10 mouse cellular contexts compared by ENCODE assay signal in the genomic region with DNA sequence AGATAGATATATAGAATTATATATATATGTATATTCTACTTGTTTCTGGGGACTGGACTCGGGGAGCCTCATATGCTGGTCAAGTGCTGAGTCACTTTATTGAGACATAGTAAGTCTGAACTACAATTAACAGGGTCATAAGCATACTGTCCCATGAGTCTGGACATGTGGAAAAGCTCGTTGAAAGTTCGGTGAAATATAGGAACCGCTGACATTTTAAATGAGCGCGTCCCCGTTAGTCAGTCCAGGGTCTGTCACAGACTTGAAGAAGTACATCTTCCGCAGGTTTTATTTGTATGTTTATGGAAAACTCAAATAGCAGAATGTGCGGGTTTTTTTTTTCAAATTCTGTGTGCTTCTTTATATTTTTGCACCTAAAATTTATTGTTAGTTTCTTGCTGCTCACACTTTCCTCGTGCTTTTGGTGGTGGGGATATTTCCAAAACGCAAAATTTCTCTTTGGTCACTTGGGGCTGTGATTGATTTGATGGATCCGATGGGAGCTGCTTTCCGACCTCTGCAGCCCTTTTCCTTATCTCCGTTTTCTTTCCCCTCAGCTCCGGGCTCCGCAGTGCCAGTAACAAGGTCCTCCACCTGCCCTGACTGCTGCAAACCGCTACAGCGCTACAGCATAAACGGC. TPM values are rescaled to one million over a fixed set of nuclear protein-coding genes. Genes with fewer than 3 reads are reported as not detected.
DNase-seq lines count a peak whose midpoint lies in the region; ATAC-seq and TF ChIP-seq lines count a peak whose summit lies in the region.
"Had no signal": no experiment of that assay in that cellular context is flagged by ENCODE, and none has a peak within 500 bp of the region (broad histone marks: within the 10 kb centered on the region; RNA-seq: fewer than 3 reads in every experiment).

No protein-coding gene starts in this region.

- TF ChIP-seq CTCF in stomach, postnatal 0 days (IDR thresholded peaks at IDR 0.05; ENCODE audit: low read depth) = no peak

- no peak overlapping the region for H3K4me2 ChIP-seq in neural tube, embryonic 11.5 days (ENCODE audit: low read depth)
- H3K4me2 ChIP-seq in limb, embryonic 13.5 days (replicated peaks) = peak overlapping the region; percentile 52
- peak overlapping the region; percentile 46; the same call in 1 of the 2 replicates for H3K4me2 ChIP-seq in stomach, postnatal 0 days (replicated peaks; ENCODE audit: low read depth)

- no peaks in the 10 kb centered on the region for H3K9me3 ChIP-seq in neural tube, embryonic 11.5 days (ENCODE audit: control insufficient read depth, low read length)
- H3K9me3 ChIP-seq in limb, embryonic 13.5 days = no peaks in the 10 kb centered on the region
- H3K9me3 ChIP-seq in stomach, postnatal 0 days (ENCODE audit: control insufficient read depth, low read length) = no peaks in the 10 kb centered on the region

- no peaks in the 10 kb centered on the region for H3K4me1 ChIP-seq in neural tube, embryonic 11.5 days (ENCODE audit: control insufficient read depth, insufficient read depth, low read length)
- H3K4me1 ChIP-seq in limb, embryonic 13.5 days = peaks cover 16% of the 10 kb centered on the region
- no peaks in the 10 kb centered on the region for H3K4me1 ChIP-seq in stomach, postnatal 0 days (replicated peaks; ENCODE audit: control insufficient read depth, insufficient read depth)

- WGBS in neural tube, embryonic 11.5 days = 4% methylated on average over 19 of the region's 19 CpGs
- 4% methylated on average over 19 of the region's 19 CpGs for WGBS in limb, embryonic 13.5 days
- WGBS in stomach, postnatal 0 days = 5% methylated on average over 19 of the region's 19 CpGs

- no peak for TF ChIP-seq EP300 in stomach, postnatal 0 days (optimal IDR thresholded peaks at IDR 0.05)

- H3K27me3 ChIP-seq in neural tube, embryonic 11.5 days (ENCODE audit: control insufficient read depth, insufficient read depth, low read length) = peaks cover 90% of the 10 kb centered on the region
- peaks cover 91% of the 10 kb centered on the region for H3K27me3 ChIP-seq in limb, embryonic 13.5 days
- peaks cover 44% of the 10 kb centered on the region for H3K27me3 ChIP-seq in stomach, postnatal 0 days (ENCODE audit: control insufficient read depth, insufficient read depth, low read length)

- H3K36me3 ChIP-seq in neural tube, embryonic 11.5 days (ENCODE audit: control insufficient read depth, insufficient read depth, low read length) = no peaks in the 10 kb centered on the region
- H3K36me3 ChIP-seq in limb, embryonic 13.5 days = no peaks in the 10 kb centered on the region
- no peaks in the 10 kb centered on the region for H3K36me3 ChIP-seq in stomach, postnatal 0 days (ENCODE audit: control insufficient read depth, insufficient read depth, low read length)

- H3K9ac ChIP-seq in neural tube, embryonic 11.5 days (ENCODE audit: low read length) = no peak overlapping the region
- H3K9ac ChIP-seq in limb, embryonic 13.5 days = no peak overlapping the region
- no peak overlapping the region for H3K9ac ChIP-seq in stomach, postnatal 0 days (ENCODE audit: low read length)

- peak; percentile 26 for DNase-seq in CD4-positive, CD25-positive, alpha-beta regulatory T cell, adult 2 months (ENCODE audit: low read depth, low spot score)
- no peak for DNase-seq in neural tube, embryonic 11.5 days (ENCODE audit: low spot score)
- DNase-seq in neural tube, embryonic 10.5 days (ENCODE audit: extremely low spot score, low spot score) = no peak
- no peak for DNase-seq in stomach, postnatal 0 days (ENCODE audit: low spot score)
- DNase-seq in frontal cortex, postnatal 14 days (ENCODE audit: low spot score in 2 of 2) = no peak
- no peak for DNase-seq in spleen, adult 12 weeks (ENCODE audit: low spot score)

- no peak for ATAC-seq in CD4-positive, CD25-positive, alpha-beta regulatory T cell, adult 4 months
- no peak for ATAC-seq in neural tube, embryonic 11.5 days (ENCODE audit: insufficient read depth, low FRiP score, low TSS enrichment)
- ATAC-seq in limb, embryonic 13.5 days (ENCODE audit: low FRiP score, low read depth) = no peak
- ATAC-seq in stomach, postnatal 0 days (ENCODE audit: low FRiP score, low TSS enrichment) = no peak
- ATAC-seq: inflammation-experienced regulatory T-cells, adult 6 months had no signal

- no peak overlapping the region for H3K27ac ChIP-seq in neural tube, embryonic 11.5 days (ENCODE audit: low read depth, low read length)
- H3K27ac ChIP-seq in limb, embryonic 13.5 days = no peak overlapping the region
- H3K27ac ChIP-seq in stomach, postnatal 0 days (replicated peaks) = no peak overlapping the region
- H3K27ac ChIP-seq: macrophage had no signal

- 0 out of 2 replicates have a peak overlapping the region, but pooled peaks have one; percentile 1 for H3K4me3 ChIP-seq in neural tube, embryonic 11.5 days (ENCODE audit: low read depth, low read length)
- peak overlapping the region; percentile 31 for H3K4me3 ChIP-seq in limb, embryonic 13.5 days
- H3K4me3 ChIP-seq in stomach, postnatal 0 days (ENCODE audit: low read depth, low read length) = peak overlapping the region; percentile 33

RNA-seq across cellular contexts. Expression of a gene that starts 4.4 kb away (rescaled TPM):
- not detected for polyA plus RNA-seq in CD4-positive, CD25-positive, alpha-beta regulatory T cell, adult 4 months (2017; shearing (Covaris generic))
- 0.15 TPM in 1 of 2 replicates, not detected in the other for polyA plus RNA-seq in neural tube, embryonic 11.5 days (2014; fragmentation: Nextera tagmentation; extraction: Ambion mirVana)
- not detected in 2 replicates for polyA plus RNA-seq in limb, embryonic 13.5 days (2015; fragmentation: Nextera tagmentation; extraction: Ambion mirVana)
- polyA plus RNA-seq in stomach, postnatal 0 days (2015; fragmentation: Nextera tagmentation; extraction: Ambion mirVana) = 0.17 and 0.91 TPM in 2 replicates
- polyA plus RNA-seq: inflammation-experienced regulatory T-cells, adult 6 months; macrophage had no signal
